Mouse (Mus musculus) leukemia stem cell, adult 10-12 weeks (primary cell): ENCODE results near the gene Shank3. TPM values are rescaled to one million over a fixed set of nuclear protein-coding genes. Genes with fewer than 3 reads are reported as not detected.

Source experiments
- polyA plus RNA-seq: library from polyadenylated mRNA; stranded (reverse); fragments of >175 nt; gene quantifications from 2 replicates; pipeline ENCODE4 v1.2.3, GENCODE M21; 2012; ENCODE audit warnings: low replicate concordance

The Shank3 gene
- 72.7 and 76.4 TPM in 2 replicates for polyA plus RNA-seq

DNA sequence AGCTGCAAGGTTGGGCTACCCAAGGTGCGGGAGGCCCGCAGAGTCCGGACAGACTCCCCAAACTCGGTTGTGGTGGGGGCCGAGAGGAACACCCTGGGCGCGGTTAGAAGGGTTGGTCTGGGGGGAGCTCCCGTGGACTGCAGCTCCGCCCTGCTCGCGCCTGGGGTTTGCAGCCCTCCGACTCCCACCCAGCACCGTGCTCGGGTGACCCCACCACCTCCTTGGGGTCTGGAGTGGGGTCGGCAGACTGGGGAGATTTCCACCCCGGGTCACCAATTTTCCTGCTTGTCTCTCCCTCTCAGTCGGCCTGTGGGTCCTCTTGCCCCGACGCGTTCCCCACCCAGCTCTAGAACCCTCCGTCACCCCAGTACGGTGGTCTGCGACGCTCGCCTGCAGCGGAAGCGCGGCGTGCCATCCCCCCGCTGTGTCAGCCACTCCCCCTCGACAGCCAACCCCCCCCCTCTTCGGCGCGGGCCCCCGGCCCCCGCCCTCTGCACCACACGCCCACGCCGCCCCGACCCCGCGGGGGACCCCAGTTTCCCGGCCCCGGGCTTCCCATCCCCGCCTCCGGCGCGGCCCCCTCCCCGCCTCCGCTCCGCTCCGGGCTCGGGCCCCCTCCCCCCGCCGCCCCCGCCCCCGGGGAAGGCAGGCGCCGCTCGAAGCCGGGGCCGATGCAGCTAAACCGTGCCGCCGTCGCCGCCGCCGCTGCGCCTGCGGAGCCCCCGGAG lies at the start of gene Shank3:
Gene Shank3, plus strand, starts transcription at position 663 of the 728 bp plus-strand sequence.

DNA sequence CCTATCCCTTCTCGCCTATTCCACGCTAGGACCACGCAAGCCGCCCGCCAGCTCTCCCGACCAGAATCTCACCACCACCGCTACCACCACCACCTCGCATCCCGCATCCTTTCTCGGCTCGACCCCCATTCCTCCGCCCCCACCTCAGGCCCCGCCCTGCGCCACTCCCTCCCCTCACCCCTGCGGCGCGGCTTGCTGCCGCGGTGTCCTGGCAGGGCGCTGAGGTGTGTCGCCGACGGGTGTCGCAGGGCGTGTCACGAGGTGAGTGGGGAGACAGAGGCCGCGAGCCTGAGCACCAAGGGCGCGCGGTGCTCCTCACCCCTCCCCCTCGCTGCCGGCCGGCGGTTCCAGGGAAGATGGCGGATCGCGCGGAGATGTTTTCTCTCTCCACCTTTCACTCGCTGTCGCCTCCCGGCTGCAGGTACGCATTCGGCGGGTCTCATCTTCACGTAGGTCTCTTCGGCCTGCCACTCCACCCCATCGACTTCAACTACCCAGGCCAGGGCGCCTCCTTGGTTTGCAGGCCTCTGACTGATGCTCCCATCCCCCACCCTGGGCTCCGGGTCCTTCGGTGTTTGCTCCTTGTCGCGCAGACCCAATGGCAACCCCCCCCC lies 45.5 kb upstream of the Shank3 start, which contains the start of gene Mapk8ip2:
Gene Mapk8ip2, plus strand, starts transcription at position 49 of the 614 bp plus-strand sequence.

DNA sequence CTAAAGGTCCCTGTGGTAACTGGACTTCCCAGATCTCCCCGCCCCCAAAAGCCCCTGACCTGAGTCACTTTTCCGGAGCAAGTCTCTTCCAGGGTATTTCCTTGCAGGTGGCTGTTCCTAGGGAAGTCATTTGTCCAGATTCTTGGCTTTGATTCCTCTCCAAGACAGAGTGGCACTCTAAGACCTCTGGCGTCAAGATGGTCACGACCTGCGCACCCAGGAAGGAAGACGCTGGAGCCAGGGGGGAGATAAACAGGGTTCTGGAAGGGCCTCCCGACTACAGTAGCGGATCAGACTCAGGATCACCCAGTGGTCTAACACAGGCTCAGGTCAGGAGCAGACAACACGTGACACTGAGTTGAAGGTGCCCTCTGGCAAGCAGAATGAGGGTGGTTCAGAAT lies 22.3 kb upstream of the Shank3 start, which contains the start of gene Arsa:
Gene Arsa, minus strand, starts transcription at position 335 of the 401 bp plus-strand sequence.

DNA sequence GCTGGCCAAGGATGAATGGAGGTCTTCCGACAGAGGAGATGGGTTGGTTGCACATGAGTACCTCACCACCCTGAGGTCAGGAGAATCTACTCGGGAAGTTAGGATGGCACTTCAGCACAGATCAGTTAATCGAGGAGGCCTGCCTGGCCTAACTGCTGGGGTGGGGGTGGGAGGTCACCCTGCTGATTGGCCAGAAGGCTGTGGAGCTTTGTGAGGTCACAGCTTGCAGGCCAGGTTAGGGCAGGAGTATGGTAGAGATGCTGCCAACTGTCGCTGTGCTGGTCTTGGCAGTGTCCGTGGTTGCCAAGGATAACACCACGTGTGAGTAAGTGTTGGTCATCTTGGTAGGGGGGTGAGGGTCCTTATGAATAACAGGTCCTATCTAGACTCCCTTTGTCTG lies 68.7 kb downstream of the Shank3 start, which contains the start of gene Acr:
Gene Acr, plus strand, starts transcription at position 213 of the 400 bp plus-strand sequence.

DNA sequence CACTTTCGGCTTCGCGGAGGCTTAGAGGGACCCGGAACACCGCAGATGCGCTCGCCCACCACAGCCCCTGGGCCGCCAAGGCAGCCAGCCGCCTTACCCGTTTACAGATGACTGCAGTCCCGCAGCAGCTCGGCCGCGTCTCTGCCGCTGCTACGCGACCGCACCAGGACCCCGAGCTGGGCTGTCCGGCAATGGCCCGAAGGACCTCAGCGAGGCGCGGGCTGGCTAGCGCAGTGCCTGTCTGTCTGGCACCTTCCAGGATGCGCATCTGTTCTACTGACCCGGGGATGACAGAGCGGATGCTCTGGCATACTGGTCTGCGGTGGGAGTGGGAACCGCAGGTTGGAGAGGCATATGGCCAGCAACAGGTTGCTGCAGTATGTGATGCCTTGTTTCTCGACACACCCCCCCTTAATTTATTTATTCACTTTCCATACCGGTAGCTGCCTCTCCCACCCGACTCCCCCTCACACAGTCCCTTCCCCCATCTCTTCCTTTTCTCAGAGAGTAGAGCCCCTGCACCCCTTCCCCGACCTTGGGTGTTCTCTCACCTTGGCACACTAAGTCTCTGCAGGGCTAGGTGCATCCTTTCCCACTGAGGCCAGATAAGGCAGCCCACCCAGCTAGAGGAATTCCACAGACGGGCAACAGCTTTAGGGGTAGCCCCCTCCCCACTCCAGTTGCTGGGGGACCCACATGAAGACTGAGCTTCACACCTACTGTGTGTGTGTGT lies 92.5 kb downstream of the Shank3 start, which contains the start of gene Rabl2:
Gene Rabl2, minus strand, starts transcription at position 201 of the 733 bp plus-strand sequence.

Other genes with a start within 250 kb of the Shank3 start
- gene Sbf1, start 184.3 kb upstream of the Shank3 start, polyA plus RNA-seq, result 168 and 221 TPM in 2 replicates
- 1.4 and 3.0 TPM in 2 replicates for gene Adm2, start 176.9 kb upstream of the Shank3 start, polyA plus RNA-seq
- gene Miox, start 165.2 kb upstream of the Shank3 start, polyA plus RNA-seq, result not detected in 2 replicates
- 132 and 236 TPM in 2 replicates for gene Lmf2, start 144.0 kb upstream of the Shank3 start, polyA plus RNA-seq
- 68.2 and 73.5 TPM in 2 replicates for gene Ncaph2, start 143.9 kb upstream of the Shank3 start, polyA plus RNA-seq
- gene Sco2, start 125.8 kb upstream of the Shank3 start, polyA plus RNA-seq, result 58.1 and 67.7 TPM in 2 replicates
- gene Tymp, start 122.6 kb upstream of the Shank3 start, polyA plus RNA-seq, result 0.77 and 1.5 TPM in 2 replicates
- 7.8 and 10.0 TPM in 2 replicates for gene Odf3b, start 120.3 kb upstream of the Shank3 start, polyA plus RNA-seq
- gene Klhdc7b, start 114.7 kb upstream of the Shank3 start, polyA plus RNA-seq, result not detected in 2 replicates
- gene Syce3, start 89.1 kb upstream of the Shank3 start, polyA plus RNA-seq, result not detected in 2 replicates
- 1.4 and 4.2 TPM in 2 replicates for gene Cpt1b, start 73.8 kb upstream of the Shank3 start, polyA plus RNA-seq
- gene C730034F03Rik, start 70.0 kb upstream of the Shank3 start, polyA plus RNA-seq, result 0.18 TPM in 1 of 2 replicates, not detected in the other
- gene Gm44502, start 69.9 kb upstream of the Shank3 start, polyA plus RNA-seq, result 0.88 and 3.0 TPM in 2 replicates
- 40.6 and 121 TPM in 2 replicates for gene Chkb, start 69.7 kb upstream of the Shank3 start, polyA plus RNA-seq
- 0.06 and 0.08 TPM in 2 replicates for gene Mapk8ip2, start 45.7 kb upstream of the Shank3 start, polyA plus RNA-seq
- gene Arsa, start 22.2 kb upstream of the Shank3 start, polyA plus RNA-seq, result 25.4 and 44.2 TPM in 2 replicates
- gene Acr, start 68.7 kb downstream of the Shank3 start, polyA plus RNA-seq, result 1.0 TPM in 1 of 2 replicates, not detected in the other
- 2.5 and 13.0 TPM in 2 replicates for gene Rabl2, start 92.3 kb downstream of the Shank3 start, polyA plus RNA-seq